Mouse (Mus musculus) myocyte (in vitro differentiated cells): Measurements from ENCODE around the gene Spns2. TPM values are rescaled to one million over a fixed set of nuclear protein-coding genes. Genes with fewer than 3 reads are reported as not detected.

Experiments used
- H3K27me3 ChIP-seq: one replicate; pipeline ENCODE4 v1.6.1; 2011; ENCODE audit not compliant: control insufficient read depth, insufficient read depth, insufficient read length
- H3K36me3 ChIP-seq: one replicate; pipeline ENCODE4 v1.6.1; 2011; ENCODE audit not compliant: control insufficient read depth, insufficient read depth
- H3K4me2 ChIP-seq: one replicate; pipeline ENCODE4 v1.6.1; 2011; ENCODE audit warnings: low read depth, control low read depth
- H3K4me3 ChIP-seq: one replicate; pipeline ENCODE4 v1.5.1; 2011; ENCODE audit warnings: mild to moderate bottlenecking, control low read depth, moderate library complexity
- H3K79me2 ChIP-seq: one replicate; pipeline ENCODE4 v1.6.1; 2011; ENCODE audit not compliant: control insufficient read depth, insufficient read depth
- H3ac ChIP-seq: one replicate; pipeline ENCODE4 v1.6.1; 2011; ENCODE audit not compliant: control insufficient read depth, insufficient read length
- CEBPB ChIP-seq: IDR thresholded peaks from 2 replicates; pipeline ENCODE4 v1.6.1; 2011; ENCODE audit warnings: mild to moderate bottlenecking, moderate library complexity; ENCODE audit not compliant: poor library complexity, insufficient read depth, severe bottlenecking
- E2F4 ChIP-seq: IDR thresholded peaks from one replicate; pipeline ENCODE4 v1.6.1; 2011; ENCODE audit warnings: mild to moderate bottlenecking, control low read depth, moderate library complexity; ENCODE audit not compliant: insufficient read depth
- MAX ChIP-seq: IDR thresholded peaks from one replicate; pipeline ENCODE4 v1.6.1; 2011; ENCODE audit warnings: low read depth, mild to moderate bottlenecking, control low read depth
- MYOD1 ChIP-seq, 3 experiments: IDR thresholded peaks; one replicate each; pipeline ENCODE4 v1.6.1; 2011; ENCODE audit warnings: control low read depth in 2 of 3, low read depth in 2 of 3, mild to moderate bottlenecking in 2 of 3, moderate library complexity in 1 of 3; ENCODE audit not compliant: insufficient read length in 2 of 3, control insufficient read depth in 1 of 3
- MYOG ChIP-seq, 3 experiments: IDR thresholded peaks; one replicate each; pipeline ENCODE4 v1.6.1; 2011; ENCODE audit warnings: control low read depth in 2 of 3, low read depth in 2 of 3, mild to moderate bottlenecking in 2 of 3; ENCODE audit not compliant: insufficient read length in 2 of 3, control insufficient read depth in 1 of 3, insufficient read depth in 1 of 3
- POLR2A ChIP-seq: IDR thresholded peaks from one replicate; pipeline ENCODE4 v1.6.1; 2011; ENCODE audit warnings: low read depth, mild to moderate bottlenecking, control low read depth, moderate library complexity; ENCODE audit not compliant: insufficient read length
- POLR2AphosphoS2 ChIP-seq: IDR thresholded peaks from one replicate; pipeline ENCODE4 v1.6.1; 2011; ENCODE audit warnings: low read depth, control low read depth; ENCODE audit not compliant: insufficient read length
- REST ChIP-seq: IDR thresholded peaks from one replicate; pipeline ENCODE4 v1.6.1; 2011; ENCODE audit warnings: mild to moderate bottlenecking, control low read depth, moderate library complexity; ENCODE audit not compliant: insufficient read depth, insufficient read length
- SRF ChIP-seq: IDR thresholded peaks from one replicate; pipeline ENCODE4 v1.6.1; 2011; ENCODE audit warnings: low read depth; ENCODE audit not compliant: control insufficient read depth, insufficient read length
- TCF12 ChIP-seq: IDR thresholded peaks from one replicate; pipeline ENCODE4 v1.6.1; 2011; ENCODE audit warnings: mild to moderate bottlenecking, control low read depth; ENCODE audit not compliant: poor library complexity, insufficient read depth, severe bottlenecking
- TCF3 ChIP-seq: IDR thresholded peaks from one replicate; pipeline ENCODE4 v1.6.1; 2011; ENCODE audit warnings: low read depth, control low read depth; ENCODE audit not compliant: insufficient read length
- USF1 ChIP-seq: IDR thresholded peaks from one replicate; pipeline ENCODE4 v1.6.1; 2011; ENCODE audit warnings: low read depth, mild to moderate bottlenecking, control low read depth, moderate library complexity
- polyA plus RNA-seq: library from polyadenylated mRNA; unstranded; fragments of >200 nt; fragmentation: generic; extraction: Trizol; gene quantifications from one replicate; pipeline ENCODE4 v1.2.1, GENCODE M21; 2012; ENCODE audit warnings: missing spikeins

Gene Spns2
- polyA plus RNA-seq, 1 experiment = 0.10 TPM

- Histone ChIP-seq H3K4me2 (no peak overlapping the region), H3K4me3 (no peak overlapping the region), H3K79me2 (no peaks in the 10 kb centered on the region), H3K27me3 (peaks cover 24% of the 10 kb centered on the region), H3ac (no peak overlapping the region), H3K36me3 (no peaks in the 10 kb centered on the region)
- TF ChIP-seq TCF12 (no peak), MAX (no peak), CEBPB (no peak), E2F4 (no peak), MYOD1 (IDR thresholded peaks at IDR 0.05; ENCODE audit: control insufficient read depth in 1 of 3, insufficient read length in 2 of 3, low read depth in 2 of 3) (peak in 1 of 3 experiments; percentile 58), MYOG (IDR thresholded peaks at IDR 0.05; ENCODE audit: control insufficient read depth in 1 of 3, insufficient read depth in 1 of 3, insufficient read length in 2 of 3, low read depth in 2 of 3) (peak in 1 of 3 experiments; percentile 51), POLR2AphosphoS2 (no peak)
Observed at GRCm38 (mm10) chr11:72418227-72418626, 71.5 kb downstream of the Spns2 start.

- Histone ChIP-seq H3K27me3 (peaks cover 29% of the 10 kb centered on the region), H3ac (no peak overlapping the region), H3K4me3 (no peak overlapping the region), H3K4me2 (no peak overlapping the region), H3K36me3 (no peaks in the 10 kb centered on the region), H3K79me2 (no peaks in the 10 kb centered on the region)
- TF ChIP-seq CEBPB = no peak
- peak in 1 of 3 experiments; percentile 5 for TF ChIP-seq MYOD1 (IDR thresholded peaks at IDR 0.05; ENCODE audit: control insufficient read depth in 1 of 3, insufficient read length in 2 of 3, low read depth in 2 of 3)
Observed at GRCm38 (mm10) chr11:72417376-72417775, 72.3 kb downstream of the Spns2 start.

- H3K4me2 ChIP-seq = no peak overlapping the region
- H3ac ChIP-seq = no peak overlapping the region
- no peaks in the 10 kb centered on the region for H3K79me2 ChIP-seq
- H3K4me3 ChIP-seq = no peak overlapping the region
- H3K36me3 ChIP-seq = no peaks in the 10 kb centered on the region
- peaks cover 34% of the 10 kb centered on the region for H3K27me3 ChIP-seq
- TF ChIP-seq MYOD1 (IDR thresholded peaks at IDR 0.05; ENCODE audit: control insufficient read depth in 1 of 3, insufficient read length in 2 of 3, low read depth in 2 of 3) (peak in 1 of 3 experiments; percentile 41), TCF12 (no peak), MYOG (IDR thresholded peaks at IDR 0.05; ENCODE audit: control insufficient read depth in 1 of 3, insufficient read depth in 1 of 3, insufficient read length in 2 of 3, low read depth in 2 of 3) (peak in 2 of 3 experiments; percentile 4 to 9), SRF (no peak)
Observed at GRCm38 (mm10) chr11:72416666-72417065, 73.0 kb downstream of the Spns2 start.

GRCm38 (mm10) chr11:72415155-72415554 is 74.5 kb downstream of the Spns2 start:
- Histone ChIP-seq H3K27me3 (peaks cover 47% of the 10 kb centered on the region), H3K4me2 (no peak overlapping the region)

GRCm38 (mm10) chr11:72413601-72414190 is 76.0 kb downstream of the Spns2 start:
- Histone ChIP-seq H3K4me2 (no peak overlapping the region), H3K27me3 (peaks cover 53% of the 10 kb centered on the region), H3K4me3 (no peak overlapping the region), H3K79me2 (no peaks in the 10 kb centered on the region), H3K36me3 (no peaks in the 10 kb centered on the region), H3ac (no peak overlapping the region)
- TF ChIP-seq SRF = no peak
- TF ChIP-seq USF1 = no peak
- TF ChIP-seq TCF3 = no peak
- TF ChIP-seq POLR2A = no peak
- TF ChIP-seq POLR2AphosphoS2 = no peak
- no peak for TF ChIP-seq E2F4
- TF ChIP-seq MAX = no peak
- no peak for TF ChIP-seq TCF12
- no peak for TF ChIP-seq MYOG (IDR thresholded peaks at IDR 0.05; ENCODE audit: control insufficient read depth in 1 of 3, insufficient read depth in 1 of 3, insufficient read length in 2 of 3, low read depth in 2 of 3)
- TF ChIP-seq CEBPB = no peak
- no peak for TF ChIP-seq MYOD1 (IDR thresholded peaks at IDR 0.05; ENCODE audit: control insufficient read depth in 1 of 3, insufficient read length in 2 of 3, low read depth in 2 of 3)
- TF ChIP-seq REST = no peak

More at GRCm38 (mm10) chr11:72415155-72415554, 74.5 kb downstream of the Spns2 start:
- H3K79me2 ChIP-seq = no peaks in the 10 kb centered on the region
- H3ac ChIP-seq = no peak overlapping the region
- H3K36me3 ChIP-seq = no peaks in the 10 kb centered on the region
- TF ChIP-seq E2F4 (no peak), TCF12 (no peak), USF1 (no peak), POLR2A (no peak), REST (no peak), POLR2AphosphoS2 (no peak), TCF3 (no peak), SRF (no peak), CEBPB (no peak), MAX (no peak), MYOD1 (IDR thresholded peaks at IDR 0.05; ENCODE audit: control insufficient read depth in 1 of 3, insufficient read length in 2 of 3, low read depth in 2 of 3) (no peak), MYOG (IDR thresholded peaks at IDR 0.05; ENCODE audit: control insufficient read depth in 1 of 3, insufficient read depth in 1 of 3, insufficient read length in 2 of 3, low read depth in 2 of 3) (no peak)
- H3K4me3 ChIP-seq = no peak overlapping the region
